Mouse (Mus musculus) large intestine, adult 2 months (tissue): ENCODE results near the gene H3f3b. TPM values are rescaled to one million over a fixed set of nuclear protein-coding genes. Genes with fewer than 3 reads are reported as not detected.

Experiments used
- polyA plus RNA-seq: library from polyadenylated mRNA; depleted of rRNA; stranded (reverse); fragments of >200 nt; gene quantifications from 2 replicates; pipeline ENCODE4 v1.2.3, GENCODE M21; 2012; rRNA removed

H3f3b gene
- polyA plus RNA-seq, 1 experiment = 265 TPM

Other genes starting within 250 kb of the H3f3b start
- gene Caskin2, start 214.3 kb downstream of the H3f3b start, polyA plus RNA-seq = 31.3 and 42.0 TPM in 2 replicates
- gene Tsen54, start 213.2 kb downstream of the H3f3b start, polyA plus RNA-seq = 31.4 and 31.5 TPM in 2 replicates
- 191 and 194 TPM in 2 replicates for gene Llgl2, start 203.9 kb downstream of the H3f3b start, polyA plus RNA-seq
- 696 and 883 TPM in 2 replicates for gene Myo15b, start 169.6 kb downstream of the H3f3b start, polyA plus RNA-seq
- 4.9 and 6.3 TPM in 2 replicates for gene Smim5, start 128.0 kb downstream of the H3f3b start, polyA plus RNA-seq
- 37.5 and 45.5 TPM in 2 replicates for gene Smim6, start 115.9 kb downstream of the H3f3b start, polyA plus RNA-seq
- gene Sap30bp, start 94.7 kb downstream of the H3f3b start, polyA plus RNA-seq = 17.3 and 20.7 TPM in 2 replicates
- gene Recql5, start 94.5 kb downstream of the H3f3b start, polyA plus RNA-seq = 16.0 and 16.5 TPM in 2 replicates
- gene Itgb4, start 53.3 kb downstream of the H3f3b start, polyA plus RNA-seq = 40.1 and 62.1 TPM in 2 replicates
- 26.3 and 32.0 TPM in 2 replicates for gene Galk1, start 15.2 kb downstream of the H3f3b start, polyA plus RNA-seq
- 18.8 and 26.0 TPM in 2 replicates for gene Unk, start 2.4 kb upstream of the H3f3b start, polyA plus RNA-seq
- gene Unc13d, start 50.0 kb upstream of the H3f3b start, polyA plus RNA-seq = 8.0 and 8.6 TPM in 2 replicates
- gene Wbp2, start 59.0 kb upstream of the H3f3b start, polyA plus RNA-seq = 166 and 197 TPM in 2 replicates
- gene Trim47, start 99.2 kb upstream of the H3f3b start, polyA plus RNA-seq = 19.1 and 23.7 TPM in 2 replicates
- 11.1 and 16.3 TPM in 2 replicates for gene Trim65, start 103.2 kb upstream of the H3f3b start, polyA plus RNA-seq
- gene Mrpl38, start 110.9 kb upstream of the H3f3b start, polyA plus RNA-seq = 55.2 and 61.2 TPM in 2 replicates
- gene Fbf1, start 140.2 kb upstream of the H3f3b start, polyA plus RNA-seq = 7.6 and 10.4 TPM in 2 replicates
- gene Ten1, start 170.9 kb upstream of the H3f3b start, polyA plus RNA-seq = 52.3 and 55.4 TPM in 2 replicates
- gene Acox1, start 171.1 kb upstream of the H3f3b start, polyA plus RNA-seq = 86.6 and 168 TPM in 2 replicates
- 6.9 and 8.5 TPM in 2 replicates for gene Evpl, start 210.1 kb upstream of the H3f3b start, polyA plus RNA-seq
- gene Srp68, start 246.3 kb upstream of the H3f3b start, polyA plus RNA-seq = 64.2 and 66.9 TPM in 2 replicates